Mouse (Mus musculus) lung, postnatal 0 days (tissue): Measurements from ENCODE around the gene Gm45021. TPM values are rescaled to one million over a fixed set of nuclear protein-coding genes. Genes with fewer than 3 reads are reported as not detected.

ENCODE experiments used
- ATAC-seq: fragments of 200-750 bp; cut with Nextera tagmentation; 2 replicates; pipeline ENCODE4 v1.8.0; 2017; ENCODE audit warnings: moderate library complexity
- DNase-seq: peaks from one replicate; pipeline ENCODE4 v3.0.0-alpha.2; 2016; ENCODE audit warnings: low spot score
- H3K27ac ChIP-seq: fragments of 300-500 bp; sonication (generic); 2 replicates; pipeline ENCODE4 v1.5.1; 2014; ENCODE audit warnings: antibody characterized with exemption, mild to moderate bottlenecking, low read length, mixed read lengths
- H3K27me3 ChIP-seq: fragments of 300-500 bp; sonication (generic); replicated peaks from 2 replicates; pipeline ENCODE4 v1.6.1; 2014; ENCODE audit warnings: low read length, mixed read lengths; ENCODE audit not compliant: insufficient read depth
- H3K36me3 ChIP-seq: fragments of 300-500 bp; sonication (generic); 2 replicates; pipeline ENCODE4 v1.6.1; 2014; ENCODE audit warnings: low read length, mixed read lengths; ENCODE audit not compliant: insufficient read depth
- H3K4me1 ChIP-seq: fragments of 300-500 bp; sonication (generic); 2 replicates; pipeline ENCODE4 v1.6.1; 2014; ENCODE audit warnings: antibody characterized with exemption, low read depth, low read length, mixed read lengths; ENCODE audit not compliant: insufficient read depth
- H3K4me2 ChIP-seq: fragments of 300-500 bp; sonication (generic); replicated peaks from 2 replicates; pipeline ENCODE4 v1.6.1; 2014; ENCODE audit warnings: low read depth, mild to moderate bottlenecking, low read length, moderate library complexity, mixed read lengths
- H3K4me3 ChIP-seq: fragments of 300-500 bp; sonication (generic); 2 replicates; pipeline ENCODE4 v1.5.1; 2014; ENCODE audit warnings: low read depth, low read length
- H3K9ac ChIP-seq: fragments of 300-500 bp; sonication (generic); replicated peaks from 2 replicates; pipeline ENCODE4 v1.6.1; 2014; ENCODE audit warnings: low read depth, mild to moderate bottlenecking
- H3K9me3 ChIP-seq: fragments of 300-500 bp; sonication (generic); 2 replicates; pipeline ENCODE4 v1.6.1; 2016; ENCODE audit warnings: low read length, mixed read lengths
- CTCF ChIP-seq: IDR thresholded peaks from 2 replicates; pipeline ENCODE4 v1.5.1; 2016; ENCODE audit warnings: antibody characterized with exemption, mild to moderate bottlenecking
- EP300 ChIP-seq: IDR thresholded peaks from 2 replicates; pipeline ENCODE4 v1.6.1; 2016; ENCODE audit warnings: antibody characterized with exemption, mild to moderate bottlenecking, control low read depth
- WGBS: fragments of 180-500 bp; shearing (Covaris S2); extraction: QIAGEN DNeasy Blood & Tissue Kit; methylation state at CpG from one replicate; pipeline ENCODE4 v1.1.7; 2014; 5-methylcytosine and 5-hydroxymethylcytosine counted together
- polyA plus RNA-seq: library from polyadenylated mRNA; unstranded; fragments of >200 nt; fragmentation: Nextera tagmentation; extraction: Ambion mirVana; gene quantifications from 2 replicates; pipeline ENCODE4 v1.2.1, GENCODE M21; 2015

The Gm45021 gene
- polyA plus RNA-seq, 1 experiment from 2014 or later: not detected

GRCm38 (mm10) chr6:48555104-48555890 is 34.1 kb upstream of the Gm45021 start:
- Histone ChIP-seq H3K27ac (peak overlapping the region; percentile 94), H3K36me3 (no peaks in the 10 kb centered on the region), H3K27me3 (no peaks in the 10 kb centered on the region), H3K9me3 (no peaks in the 10 kb centered on the region), H3K9ac (peak overlapping the region; percentile 19; the same call in 1 of the 2 replicates), H3K4me2 (peak overlapping the region; percentile 61), H3K4me1 (peaks cover 4% of the 10 kb centered on the region; the same call in 1 of the 2 replicates), H3K4me3 (peak overlapping the region; percentile 34)
- ATAC-seq (peak; percentile 85), DNase-seq (peak; percentile 95)
- TF ChIP-seq EP300: no peak
- no peak for TF ChIP-seq CTCF
- 25% methylated on average over 14 of the region's 14 CpGs for WGBS

GRCm38 (mm10) chr6:48555956-48556355 is 33.5 kb upstream of the Gm45021 start:
- ATAC-seq: no peak
- Histone ChIP-seq H3K4me2 (no peak overlapping the region), H3K27ac (no peak overlapping the region), H3K4me1 (peaks cover 4% of the 10 kb centered on the region; the same call in 1 of the 2 replicates), H3K4me3 (no peak overlapping the region), H3K27me3 (no peaks in the 10 kb centered on the region), H3K9ac (no peak overlapping the region), H3K9me3 (no peaks in the 10 kb centered on the region), H3K36me3 (no peaks in the 10 kb centered on the region)
- TF ChIP-seq CTCF: no peak
- no peak for TF ChIP-seq EP300
- DNase-seq: no peak
- 88% methylated on average over 3 of the region's 3 CpGs for WGBS

GRCm38 (mm10) chr6:48565693-48566310 is 23.6 kb upstream of the Gm45021 start:
- no peak overlapping the region for H3K4me2 ChIP-seq
- 89% methylated on average over 4 of the region's 4 CpGs for WGBS

GRCm38 (mm10) chr6:48566312-48566711 is 23.1 kb upstream of the Gm45021 start:
- Histone ChIP-seq H3K36me3 (no peaks in the 10 kb centered on the region), H3K4me1 (peaks cover 8% of the 10 kb centered on the region; the same call in 1 of the 2 replicates), H3K27ac (no peak overlapping the region), H3K4me2 (no peak overlapping the region), H3K27me3 (no peaks in the 10 kb centered on the region), H3K9me3 (no peaks in the 10 kb centered on the region), H3K4me3 (no peak overlapping the region), H3K9ac (no peak overlapping the region)
- no peak for DNase-seq
- TF ChIP-seq CTCF: no peak
- no peak for TF ChIP-seq EP300
- 27% methylated on average over 5 of the region's 5 CpGs for WGBS
- peak; percentile 42 for ATAC-seq

More at GRCm38 (mm10) chr6:48565693-48566310, 23.6 kb upstream of the Gm45021 start:
- peak; percentile 17; the same call in 1 of the 2 replicates for ATAC-seq
- H3K9ac ChIP-seq: no peak overlapping the region
- no peak overlapping the region for H3K27ac ChIP-seq
- DNase-seq: no peak
- TF ChIP-seq CTCF: no peak
- no peak for TF ChIP-seq EP300
- peaks cover 3% of the 10 kb centered on the region; the same call in 1 of the 2 replicates for H3K4me1 ChIP-seq
- no peaks in the 10 kb centered on the region for H3K27me3 ChIP-seq
- no peak overlapping the region for H3K4me3 ChIP-seq
- no peaks in the 10 kb centered on the region for H3K9me3 ChIP-seq
- no peaks in the 10 kb centered on the region for H3K36me3 ChIP-seq

- H3K27me3 ChIP-seq: no peaks in the 10 kb centered on the region
- no peak overlapping the region for H3K4me3 ChIP-seq
- no peak for TF ChIP-seq EP300
- TF ChIP-seq CTCF: no peak
- no peaks in the 10 kb centered on the region for H3K9me3 ChIP-seq
- H3K9ac ChIP-seq: no peak overlapping the region
- DNase-seq (peak; percentile 47), ATAC-seq (peak; percentile 23)
- H3K4me2 ChIP-seq: no peak overlapping the region
- peaks cover 9% of the 10 kb centered on the region; the same call in 1 of the 2 replicates for H3K4me1 ChIP-seq
- no peak overlapping the region for H3K27ac ChIP-seq
- 47% methylated on average over 20 of the region's 21 CpGs for WGBS
- H3K36me3 ChIP-seq: no peaks in the 10 kb centered on the region
Observed at GRCm38 (mm10) chr6:48568036-48568984, 21.1 kb upstream of the Gm45021 start.
